Mouse (Mus musculus) liver, embryonic 14.5 days (tissue): ENCODE measurements around the gene BC048403. TPM values are rescaled to one million over a fixed set of nuclear protein-coding genes. Genes with fewer than 3 reads are reported as not detected.

Experiments used
- ATAC-seq: fragments of 200-750 bp; cut with Nextera tagmentation; 2 replicates; pipeline ENCODE4 v1.8.0; 2017; ENCODE audit warnings: moderate number of reproducible peaks, mild to moderate bottlenecking, moderate library complexity; ENCODE audit not compliant: insufficient read depth
- DNase-seq, 3 experiments: peaks; one replicate each; pipeline ENCODE4 v3.0.0-alpha.2; 2012 to 2013; ENCODE audit warnings: low read depth in 3 of 3, low spot score in 3 of 3
- H3K27ac ChIP-seq: fragments of 300-500 bp; sonication (generic); 2 replicates; pipeline ENCODE4 v1.5.1; 2014; ENCODE audit warnings: moderate library complexity, mild to moderate bottlenecking, control low read depth, inconsistent platforms
- H3K27me3 ChIP-seq: fragments of 300-500 bp; sonication (generic); 2 replicates; pipeline ENCODE4 v1.6.1; 2014; ENCODE audit warnings: mild to moderate bottlenecking, low read length, moderate library complexity; ENCODE audit not compliant: control insufficient read depth, insufficient read depth
- H3K36me3 ChIP-seq: fragments of 300-500 bp; sonication (generic); replicated peaks from 2 replicates; pipeline ENCODE4 v1.6.1; 2014; ENCODE audit warnings: low read depth; ENCODE audit not compliant: control insufficient read depth, insufficient read depth
- H3K4me1 ChIP-seq, 2 experiments: fragments of 200-500 bp in 1 of 2; fragments of 300-500 bp in 1 of 2; sonication (generic) in 1 of 2; replicated peaks; 2 replicates each; pipeline ENCODE4 v1.6.1; 2012 to 2014; ENCODE audit warnings: antibody characterized with exemption in 1 of 2, inconsistent platforms in 1 of 2, low read length in 1 of 2; ENCODE audit not compliant: control insufficient read depth in 2 of 2, insufficient read depth in 2 of 2
- H3K4me2 ChIP-seq: fragments of 300-500 bp; sonication (generic); 2 replicates; pipeline ENCODE4 v1.6.1; 2014; ENCODE audit warnings: low read depth, mild to moderate bottlenecking, control low read depth, moderate library complexity
- H3K4me3 ChIP-seq, 2 experiments: fragments of 200-500 bp in 1 of 2; fragments of 300-500 bp in 1 of 2; sonication (generic) in 1 of 2; 2 replicates each; pipeline ENCODE4 v1.5.1; 2012 to 2014; ENCODE audit warnings: low read depth in 2 of 2, low read length in 2 of 2, mild to moderate bottlenecking in 2 of 2, control low read depth in 1 of 2, inconsistent platforms in 1 of 2, moderate library complexity in 1 of 2; ENCODE audit not compliant: insufficient read depth in 1 of 2
- H3K9ac ChIP-seq: fragments of 300-500 bp; sonication (generic); replicated peaks from 2 replicates; pipeline ENCODE4 v1.6.1; 2014; ENCODE audit warnings: mild to moderate bottlenecking, control low read depth, moderate library complexity
- H3K9me3 ChIP-seq: fragments of 300-500 bp; sonication (generic); 2 replicates; pipeline ENCODE4 v1.6.1; 2016; ENCODE audit warnings: low read length, mixed read lengths; ENCODE audit not compliant: control insufficient read depth
- CTCF ChIP-seq: IDR thresholded peaks from 2 replicates; pipeline ENCODE4 v1.5.1; 2016; ENCODE audit warnings: antibody characterized with exemption, low read depth, control low read depth
- EP300 ChIP-seq: IDR thresholded peaks from 2 replicates; pipeline ENCODE4 v1.6.1; 2016; ENCODE audit warnings: antibody characterized with exemption, low read depth
- WGBS: fragments of 180-500 bp; shearing (Covaris S2); extraction: QIAGEN DNeasy Blood & Tissue Kit; methylation state at CpG from one replicate; pipeline ENCODE4 v1.1.7; 2014; ENCODE audit not compliant: insufficient replicate concordance; 5-methylcytosine and 5-hydroxymethylcytosine counted together
- polyA plus RNA-seq, 2 experiments: library from polyadenylated mRNA; depleted of rRNA in 1 of 2; stranded (reverse) in 1 of 2; unstranded in 1 of 2; fragments of >200 nt; fragmentation: Nextera tagmentation in 1 of 2; extraction: Ambion mirVana in 1 of 2; gene quantifications; 2 replicates each; pipeline versions ENCODE4 v1.2.1 to v1.2.3; 2012 to 2014

The BC048403 gene
- polyA plus RNA-seq, 2 experiments: 1.8 to 2.3 TPM

DNA sequence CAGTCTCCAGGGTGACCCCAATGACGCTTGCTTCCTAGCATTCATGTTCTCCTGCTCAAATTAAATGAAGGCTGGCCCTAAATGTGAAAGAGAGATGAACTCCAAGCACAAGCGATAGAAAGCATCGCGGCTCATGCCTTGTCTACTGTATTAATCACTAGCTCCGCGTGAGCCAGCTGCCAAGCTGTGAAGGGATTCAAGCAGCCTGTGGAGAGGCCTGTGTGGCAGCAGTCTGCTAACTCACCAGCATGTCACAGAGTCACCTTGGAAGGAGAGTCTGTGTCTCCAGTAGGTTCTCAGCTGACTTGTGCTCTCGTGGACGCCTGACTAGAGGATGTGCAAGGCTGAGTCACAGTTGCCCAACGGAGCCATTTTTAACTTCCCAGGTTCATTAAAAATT is 7.2 kb upstream of the BC048403 start:
- no peak overlapping the region for H3K4me2 ChIP-seq
- H3K9ac ChIP-seq: no peak overlapping the region
- no peaks in the 10 kb centered on the region for H3K4me1 ChIP-seq
- no peak overlapping the region for H3K4me3 ChIP-seq
- H3K27ac ChIP-seq: no peak overlapping the region
- no peaks in the 10 kb centered on the region for H3K9me3 ChIP-seq
- no peaks in the 10 kb centered on the region for H3K27me3 ChIP-seq
- H3K36me3 ChIP-seq: no peaks in the 10 kb centered on the region
- ATAC-seq (no peak), DNase-seq (no peak)
- TF ChIP-seq CTCF: no peak
- no peak for TF ChIP-seq EP300
- WGBS: 77% methylated on average over 9 of the region's 9 CpGs

- WGBS: 71% methylated on average over 3 of the region's 3 CpGs
- H3K4me1 ChIP-seq: peaks cover 7 to 9% of the 10 kb centered on the region in 2 experiments; a peak in 3 of 4 replicates
- no peak overlapping the region for H3K4me3 ChIP-seq
- H3K27me3 ChIP-seq: no peaks in the 10 kb centered on the region
- no peak overlapping the region for H3K27ac ChIP-seq
- H3K9ac ChIP-seq: no peak overlapping the region
- no peaks in the 10 kb centered on the region for H3K36me3 ChIP-seq
- DNase-seq: no peak
- TF ChIP-seq CTCF (no peak), EP300 (no peak)
- ATAC-seq: no peak
- no peak overlapping the region for H3K4me2 ChIP-seq
- no peaks in the 10 kb centered on the region for H3K9me3 ChIP-seq
Measured at GRCm38 (mm10) chr10:121737256-121737655, 2.5 kb upstream of the BC048403 start.

GRCm38 (mm10) chr10:121742336-121742735 is 2.6 kb downstream of the BC048403 start:
- H3K4me3 ChIP-seq: no peak overlapping the region
- no peak for TF ChIP-seq CTCF
- TF ChIP-seq EP300: no peak
- WGBS: 63% methylated on average over 4 of the region's 4 CpGs
- no peaks in the 10 kb centered on the region for H3K9me3 ChIP-seq
- peaks cover 2% of the 10 kb centered on the region for H3K36me3 ChIP-seq
- no peak overlapping the region for H3K4me2 ChIP-seq
- H3K27me3 ChIP-seq: no peaks in the 10 kb centered on the region
- no peak overlapping the region for H3K27ac ChIP-seq
- DNase-seq (no peak), ATAC-seq (no peak)
- H3K9ac ChIP-seq: no peak overlapping the region
- peaks cover 7 to 9% of the 10 kb centered on the region in 2 experiments; a peak in 3 of 4 replicates for H3K4me1 ChIP-seq

- Histone ChIP-seq H3K9ac (no peak overlapping the region), H3K27ac (no peak overlapping the region), H3K4me3 (no peak overlapping the region), H3K4me1 (no peaks in the 10 kb centered on the region), H3K4me2 (no peak overlapping the region), H3K36me3 (peaks cover 2% of the 10 kb centered on the region), H3K27me3 (no peaks in the 10 kb centered on the region), H3K9me3 (no peaks in the 10 kb centered on the region)
- ATAC-seq (no peak), DNase-seq (no peak)
- TF ChIP-seq EP300: no peak
- TF ChIP-seq CTCF: no peak
- 84% methylated on average over 12 of the region's 12 CpGs for WGBS
Measured at GRCm38 (mm10) chr10:121750175-121750574, 10.4 kb downstream of the BC048403 start.

- ATAC-seq: no peak
- WGBS: 52% methylated on average over 5 of the region's 5 CpGs
- Histone ChIP-seq H3K27ac (no peak overlapping the region), H3K4me3 (no peak overlapping the region), H3K9me3 (no peaks in the 10 kb centered on the region), H3K9ac (no peak overlapping the region), H3K36me3 (no peaks in the 10 kb centered on the region), H3K4me1 (no peaks in the 10 kb centered on the region), H3K4me2 (no peak overlapping the region), H3K27me3 (no peaks in the 10 kb centered on the region)
- TF ChIP-seq CTCF: no peak
- TF ChIP-seq EP300: no peak
- DNase-seq: no peak
Measured at GRCm38 (mm10) chr10:121754237-121754636, 14.5 kb downstream of the BC048403 start.
